Mouse (Mus musculus) midbrain, embryonic 12.5 days (tissue): Measurements from ENCODE around the gene Ift122. TPM values are rescaled to one million over a fixed set of nuclear protein-coding genes. Genes with fewer than 3 reads are reported as not detected.

Experiments used
- polyA plus RNA-seq: library from polyadenylated mRNA; unstranded; fragments of >200 nt; fragmentation: Nextera tagmentation; extraction: Ambion mirVana; gene quantifications from 2 replicates; pipeline ENCODE4 v1.2.1, GENCODE M21; 2016

The Ift122 gene
- polyA plus RNA-seq, 1 experiment from 2014 or later, result 27.7 TPM

Other genes starting within 250 kb of the Ift122 start
- 157 and 168 TPM in 2 replicates for gene Raf1, start 176.8 kb upstream of the Ift122 start, polyA plus RNA-seq
- gene Tmem40, start 91.1 kb upstream of the Ift122 start, polyA plus RNA-seq, result 1.3 and 1.9 TPM in 2 replicates
- 37.1 and 40.0 TPM in 2 replicates for gene Cand2, start 78.9 kb upstream of the Ift122 start, polyA plus RNA-seq
- 1,622 and 1,683 TPM in 2 replicates for gene Rpl32, start 44.7 kb upstream of the Ift122 start, polyA plus RNA-seq
- gene Efcab12, start 15.1 kb upstream of the Ift122 start, polyA plus RNA-seq, result 2.1 TPM in 2 replicates
- 23.2 and 24.4 TPM in 2 replicates for gene Mbd4, start 99 bp upstream of the Ift122 start, polyA plus RNA-seq
- 0.33 TPM in 1 of 2 replicates, not detected in the other for gene Rho, start 78.3 kb downstream of the Ift122 start, polyA plus RNA-seq
- not detected in 2 replicates for gene H1foo, start 91.5 kb downstream of the Ift122 start, polyA plus RNA-seq
- 15.1 and 15.9 TPM in 2 replicates for gene Plxnd1, start 141.5 kb downstream of the Ift122 start, polyA plus RNA-seq